Mouse (Mus musculus) heart, adult 2 months (tissue): ENCODE results near the gene Add2.
"Not testable (repeated sequence)": the region's sequence is repeated elsewhere in the genome, so short reads cannot be mapped to it uniquely, and the experiment has no call there.

Source experiments
- CTCF ChIP-seq: fragments of 200-600 bp; IDR thresholded peaks from 2 replicates; pipeline ENCODE4 v1.8.1; 2022; ENCODE audit warnings: antibody characterized with exemption, mild to moderate bottlenecking, moderate library complexity
- EP300 ChIP-seq: fragments of 200-500 bp; IDR thresholded peaks from 2 replicates; pipeline ENCODE4 v1.6.1; 2011; ENCODE audit warnings: low read depth, low read length, control low read depth; ENCODE audit not compliant: insufficient read depth
- POLR2A ChIP-seq: fragments of 200-500 bp; IDR thresholded peaks from 2 replicates; pipeline ENCODE4 v1.6.1; 2011; ENCODE audit warnings: mild to moderate bottlenecking, low read depth, low read length, control low read depth; ENCODE audit not compliant: insufficient read depth

GRCm38 (mm10) chr6:86014812-86015211, 13.7 kb upstream of the Add2 start:
- TF ChIP-seq EP300, CTCF, POLR2A: not testable (repeated sequence)
